Mouse (Mus musculus): ENCODE measurements around the gene Aars2.

DNA sequence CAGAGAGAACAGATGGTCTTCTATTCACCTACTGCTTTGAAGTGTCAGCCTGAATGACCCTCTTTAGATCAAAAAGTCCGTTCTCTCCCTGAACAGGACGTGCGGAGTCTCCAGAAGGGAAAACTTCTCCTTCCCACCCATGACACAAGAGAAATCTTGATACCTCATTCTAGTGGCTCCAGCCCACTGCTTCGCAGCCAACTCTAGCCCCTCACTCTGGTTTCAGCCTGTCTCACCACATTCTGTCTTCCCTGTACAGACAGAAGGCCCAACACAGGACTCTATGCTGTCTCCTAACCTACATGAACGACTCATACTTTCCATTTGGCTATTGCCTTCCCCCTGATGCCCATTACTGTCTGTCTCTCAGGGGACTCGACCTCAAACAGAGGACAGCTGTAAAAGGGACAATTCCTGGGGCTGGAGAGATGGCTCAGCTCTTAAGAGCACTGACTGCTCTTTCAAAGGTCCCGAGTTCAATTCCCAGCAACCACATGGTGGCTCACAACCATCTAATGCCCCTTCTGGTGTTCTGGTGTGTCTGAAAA lies 44.7 kb downstream of the Aars2 start:
- TF ChIP-seq POLR2A (IDR thresholded peaks at IDR 0.05; ENCODE audit: insufficient read depth, low read depth, low read length) (no peak), CTCF (IDR thresholded peaks at IDR 0.05; ENCODE audit: insufficient read depth, low read depth, low read length) (no peak)
